42 mouse cellular contexts compared by ENCODE assay signal in genomic region chr1:139460807-139461206, GRCm38 (mm10). TPM values are rescaled to one million over a fixed set of nuclear protein-coding genes. Genes with fewer than 3 reads are reported as not detected.
DNase-seq lines count a peak whose midpoint lies in the region; ATAC-seq and TF ChIP-seq lines count a peak whose summit lies in the region.
"Had no signal": no experiment of that assay in that cellular context is flagged by ENCODE, and none has a peak within 500 bp of the region (broad histone marks: within the 10 kb centered on the region; RNA-seq: fewer than 3 reads in every experiment).

No protein-coding gene starts in this region.

- H3K27ac ChIP-seq in forebrain, embryonic 13.5 days: no peak overlapping the region
- no peak overlapping the region for H3K27ac ChIP-seq in forebrain, postnatal 0 days (ENCODE audit: low read depth, low read length)
- no peak overlapping the region for H3K27ac ChIP-seq in neural tube, embryonic 14.5 days (ENCODE audit: low read depth, low read length)
- no peak overlapping the region for H3K27ac ChIP-seq in neural tube, embryonic 15.5 days (replicated peaks)
- no peak overlapping the region for H3K27ac ChIP-seq in liver, embryonic 15.5 days (replicated peaks)
- H3K27ac ChIP-seq in stomach, postnatal 0 days (replicated peaks): no peak overlapping the region
- H3K27ac ChIP-seq: embryonic facial prominence, embryonic 10.5 days; embryonic facial prominence, embryonic 15.5 days; forebrain, embryonic 15.5 days; hindbrain, embryonic 14.5 days; limb, embryonic 12.5 days; midbrain, embryonic 10.5 days; neural tube, embryonic 12.5 days had no signal

- no peak for ATAC-seq in forebrain, embryonic 13.5 days
- no peak for ATAC-seq in forebrain, postnatal 0 days
- 0 out of 2 replicates have a peak, but pooled peaks have one; percentile 14 for ATAC-seq in neural tube, embryonic 14.5 days (ENCODE audit: low read depth)
- ATAC-seq in neural tube, embryonic 15.5 days (ENCODE audit: low FRiP score): no peak
- no peak for ATAC-seq in liver, embryonic 15.5 days (ENCODE audit: insufficient read depth)
- ATAC-seq in stomach, postnatal 0 days (ENCODE audit: low FRiP score, low TSS enrichment): no peak
- ATAC-seq: activated CD4-positive, CD25-positive, alpha-beta regulatory T cell, adult 4 months; forebrain, embryonic 15.5 days; inflammation-experienced regulatory T-cells, adult 6 months had no signal

- no peak overlapping the region; the same call in 1 of the 2 replicates for H3K9ac ChIP-seq in forebrain, embryonic 13.5 days
- no peak overlapping the region for H3K9ac ChIP-seq in forebrain, postnatal 0 days
- no peak overlapping the region for H3K9ac ChIP-seq in neural tube, embryonic 14.5 days (replicated peaks; ENCODE audit: low read depth, low read length)
- no peak overlapping the region for H3K9ac ChIP-seq in neural tube, embryonic 15.5 days (replicated peaks)
- no peak overlapping the region; the same call in 1 of the 2 replicates for H3K9ac ChIP-seq in liver, embryonic 15.5 days
- H3K9ac ChIP-seq in stomach, postnatal 0 days (ENCODE audit: low read length): no peak overlapping the region
- H3K9ac ChIP-seq: embryonic facial prominence, embryonic 15.5 days; forebrain, embryonic 15.5 days; hindbrain, embryonic 14.5 days; limb, embryonic 12.5 days; neural tube, embryonic 12.5 days had no signal

- DNase-seq in forebrain, postnatal 0 days: no peak
- DNase-seq in cerebellum, postnatal 14 days: no peak
- no peak for DNase-seq in stomach, postnatal 0 days (ENCODE audit: low spot score)
- DNase-seq in thymus, postnatal 14 days: no peak
- DNase-seq: adrenal gland, adult 2 months; adrenal gland, postnatal 36 days; cerebellum, adult 18-20 months; cerebellum, postnatal 10 days; gastrocnemius, postnatal 10 days; heart, adult 11 months; heart, postnatal 36 days; kidney, adult 11 months; kidney, postnatal 14 days; lung, postnatal 4 days; right cerebral cortex, postnatal 14 days had no signal

- H3K27me3 ChIP-seq in forebrain, embryonic 13.5 days: no peaks in the 10 kb centered on the region
- H3K27me3 ChIP-seq in forebrain, postnatal 0 days (ENCODE audit: insufficient read depth, low read length): no peaks in the 10 kb centered on the region
- no peaks in the 10 kb centered on the region for H3K27me3 ChIP-seq in neural tube, embryonic 14.5 days (ENCODE audit: control insufficient read depth, insufficient read depth, low read length)
- H3K27me3 ChIP-seq in neural tube, embryonic 15.5 days (replicated peaks): no peaks in the 10 kb centered on the region
- no peaks in the 10 kb centered on the region for H3K27me3 ChIP-seq in liver, embryonic 15.5 days
- H3K27me3 ChIP-seq in stomach, postnatal 0 days (ENCODE audit: control insufficient read depth, insufficient read depth, low read length): no peaks in the 10 kb centered on the region
- H3K27me3 ChIP-seq: embryonic facial prominence, embryonic 15.5 days; forebrain, embryonic 15.5 days; limb, embryonic 12.5 days; neural tube, embryonic 12.5 days had no signal

- no peaks in the 10 kb centered on the region for H3K9me3 ChIP-seq in forebrain, embryonic 13.5 days (replicated peaks)
- no peaks in the 10 kb centered on the region for H3K9me3 ChIP-seq in forebrain, postnatal 0 days (ENCODE audit: low read length)
- H3K9me3 ChIP-seq in neural tube, embryonic 14.5 days (ENCODE audit: control insufficient read depth, low read length): no peaks in the 10 kb centered on the region
- H3K9me3 ChIP-seq in neural tube, embryonic 15.5 days (replicated peaks): no peaks in the 10 kb centered on the region
- no peaks in the 10 kb centered on the region for H3K9me3 ChIP-seq in liver, embryonic 15.5 days (replicated peaks)
- H3K9me3 ChIP-seq in stomach, postnatal 0 days (ENCODE audit: control insufficient read depth, low read length): no peaks in the 10 kb centered on the region
- H3K9me3 ChIP-seq: embryonic facial prominence, embryonic 10.5 days; embryonic facial prominence, embryonic 15.5 days; forebrain, embryonic 15.5 days; limb, embryonic 12.5 days; midbrain, embryonic 10.5 days; neural tube, embryonic 12.5 days had no signal

- no peak for TF ChIP-seq CTCF in forebrain, postnatal 0 days (IDR thresholded peaks at IDR 0.05; ENCODE audit: low read depth)
- no peak for TF ChIP-seq CTCF in stomach, postnatal 0 days (IDR thresholded peaks at IDR 0.05; ENCODE audit: low read depth)

- no peak overlapping the region for H3K4me3 ChIP-seq in forebrain, embryonic 13.5 days
- H3K4me3 ChIP-seq in forebrain, postnatal 0 days (ENCODE audit: low read depth, low read length): no peak overlapping the region
- H3K4me3 ChIP-seq in neural tube, embryonic 14.5 days (ENCODE audit: low read depth, low read length): no peak overlapping the region
- no peak overlapping the region for H3K4me3 ChIP-seq in neural tube, embryonic 15.5 days (replicated peaks)
- peak overlapping the region; percentile 17; the same call in 1 of the 2 replicates for H3K4me3 ChIP-seq in liver, embryonic 15.5 days (replicated peaks)
- H3K4me3 ChIP-seq in stomach, postnatal 0 days (ENCODE audit: low read depth, low read length): no peak overlapping the region
- H3K4me3 ChIP-seq: embryonic facial prominence, embryonic 10.5 days; embryonic facial prominence, embryonic 15.5 days; forebrain, embryonic 15.5 days; limb, embryonic 12.5 days; midbrain, embryonic 10.5 days; myocyte; neural tube, embryonic 12.5 days had no signal

- peaks cover 27% of the 10 kb centered on the region for H3K4me1 ChIP-seq in forebrain, embryonic 13.5 days
- H3K4me1 ChIP-seq in forebrain, postnatal 0 days (ENCODE audit: insufficient read depth): no peaks in the 10 kb centered on the region
- no peaks in the 10 kb centered on the region for H3K4me1 ChIP-seq in neural tube, embryonic 14.5 days (ENCODE audit: control insufficient read depth, insufficient read depth, low read length)
- H3K4me1 ChIP-seq in neural tube, embryonic 15.5 days: no peaks in the 10 kb centered on the region
- peaks cover 25% of the 10 kb centered on the region for H3K4me1 ChIP-seq in liver, embryonic 15.5 days (replicated peaks)
- no peaks in the 10 kb centered on the region for H3K4me1 ChIP-seq in stomach, postnatal 0 days (replicated peaks; ENCODE audit: control insufficient read depth, insufficient read depth)
- H3K4me1 ChIP-seq: embryonic facial prominence, embryonic 15.5 days had no signal

- peaks cover 47% of the 10 kb centered on the region for H3K36me3 ChIP-seq in forebrain, embryonic 13.5 days (ENCODE audit: poor library complexity, severe bottlenecking)
- no peaks in the 10 kb centered on the region for H3K36me3 ChIP-seq in forebrain, postnatal 0 days (ENCODE audit: insufficient read depth)
- no peaks in the 10 kb centered on the region for H3K36me3 ChIP-seq in neural tube, embryonic 14.5 days (ENCODE audit: control insufficient read depth, insufficient read depth, low read length)
- no peaks in the 10 kb centered on the region for H3K36me3 ChIP-seq in neural tube, embryonic 15.5 days
- H3K36me3 ChIP-seq in liver, embryonic 15.5 days (replicated peaks): peaks cover 81% of the 10 kb centered on the region
- peaks cover 3% of the 10 kb centered on the region; the same call in 1 of the 2 replicates for H3K36me3 ChIP-seq in stomach, postnatal 0 days (ENCODE audit: control insufficient read depth, insufficient read depth, low read length)
- H3K36me3 ChIP-seq: forebrain, embryonic 15.5 days had no signal

- 75% methylated on average over 5 of the region's 5 CpGs for WGBS in forebrain, embryonic 13.5 days
- 69% methylated on average over 5 of the region's 5 CpGs for WGBS in forebrain, postnatal 0 days
- 77% methylated on average over 5 of the region's 5 CpGs for WGBS in neural tube, embryonic 14.5 days
- WGBS in neural tube, embryonic 15.5 days: 77% methylated on average over 5 of the region's 5 CpGs
- WGBS in liver, embryonic 15.5 days (ENCODE audit: insufficient replicate concordance): 61% methylated on average over 5 of the region's 5 CpGs
- WGBS in stomach, postnatal 0 days: 87% methylated on average over 5 of the region's 5 CpGs

- TF ChIP-seq EP300 in stomach, postnatal 0 days (optimal IDR thresholded peaks at IDR 0.05): no peak

- H3K4me2 ChIP-seq in forebrain, embryonic 13.5 days: 0 out of 2 replicates have a peak overlapping the region, but pooled peaks have one; percentile 22
- H3K4me2 ChIP-seq in forebrain, postnatal 0 days (ENCODE audit: low read depth): no peak overlapping the region
- H3K4me2 ChIP-seq in neural tube, embryonic 14.5 days (ENCODE audit: low read depth, low read length): no peak overlapping the region
- H3K4me2 ChIP-seq in neural tube, embryonic 15.5 days: no peak overlapping the region
- peak overlapping the region; percentile 41; the same call in 1 of the 2 replicates for H3K4me2 ChIP-seq in liver, embryonic 15.5 days
- no peak overlapping the region for H3K4me2 ChIP-seq in stomach, postnatal 0 days (replicated peaks; ENCODE audit: low read depth)
- H3K4me2 ChIP-seq: embryonic facial prominence, embryonic 15.5 days; forebrain, embryonic 15.5 days; heart, embryonic 11.5 days; hindbrain, embryonic 14.5 days; limb, embryonic 12.5 days; neural tube, embryonic 12.5 days had no signal

RNA-seq across cellular contexts. Expression of gene Aspm, which starts 6.2 kb away (rescaled TPM):
- polyA plus RNA-seq in forebrain, embryonic 13.5 days (2015; fragmentation: Nextera tagmentation; extraction: Ambion mirVana): 20.5 and 21.3 TPM in 2 replicates
- 3.2 and 5.4 TPM in 2 replicates for total RNA-seq in forebrain, postnatal 0 days (2014; rRNA removed)
- polyA plus RNA-seq in forebrain, postnatal 0 days (2015; fragmentation: Nextera tagmentation; extraction: Ambion mirVana): 1.2 and 1.7 TPM in 2 replicates
- 2.3 and 2.5 TPM in 2 replicates for polyA plus RNA-seq in neural tube, embryonic 14.5 days (2014; fragmentation: Nextera tagmentation; extraction: Ambion mirVana)
- 1.5 and 4.3 TPM in 2 replicates for polyA plus RNA-seq in neural tube, embryonic 15.5 days (2015; fragmentation: Nextera tagmentation; extraction: Ambion mirVana)
- 9.9 and 10.0 TPM in 2 replicates for polyA plus RNA-seq in liver, embryonic 15.5 days (2015; fragmentation: Nextera tagmentation; extraction: Ambion mirVana)
- 2.2 and 3.3 TPM in 2 replicates for polyA plus RNA-seq in stomach, postnatal 0 days (2015; fragmentation: Nextera tagmentation; extraction: Ambion mirVana)

RNA-seq across cellular contexts. Expression of gene Zbtb41, which starts 38.7 kb away (rescaled TPM):
- polyA plus RNA-seq in forebrain, embryonic 13.5 days (2015; fragmentation: Nextera tagmentation; extraction: Ambion mirVana): 13.4 and 15.7 TPM in 2 replicates
- total RNA-seq in forebrain, postnatal 0 days (2014; rRNA removed): 47.6 and 57.3 TPM in 2 replicates
- 7.3 and 10.9 TPM in 2 replicates for polyA plus RNA-seq in forebrain, postnatal 0 days (2015; fragmentation: Nextera tagmentation; extraction: Ambion mirVana)
- polyA plus RNA-seq in neural tube, embryonic 14.5 days (2014; fragmentation: Nextera tagmentation; extraction: Ambion mirVana): 24.6 and 26.5 TPM in 2 replicates
- 10.5 and 10.9 TPM in 2 replicates for polyA plus RNA-seq in neural tube, embryonic 15.5 days (2015; fragmentation: Nextera tagmentation; extraction: Ambion mirVana)
- 2.2 and 2.5 TPM in 2 replicates for polyA plus RNA-seq in liver, embryonic 15.5 days (2015; fragmentation: Nextera tagmentation; extraction: Ambion mirVana)
- 3.6 TPM in 2 replicates for polyA plus RNA-seq in stomach, postnatal 0 days (2015; fragmentation: Nextera tagmentation; extraction: Ambion mirVana)

RNA-seq across cellular contexts. Expression of gene F13b, which starts 40.7 kb away (rescaled TPM):
- polyA plus RNA-seq in forebrain, embryonic 13.5 days (2015; fragmentation: Nextera tagmentation; extraction: Ambion mirVana): not detected in 2 replicates
- not detected in 2 replicates for total RNA-seq in forebrain, postnatal 0 days (2014; rRNA removed)
- not detected in 2 replicates for polyA plus RNA-seq in forebrain, postnatal 0 days (2015; fragmentation: Nextera tagmentation; extraction: Ambion mirVana)
- polyA plus RNA-seq in neural tube, embryonic 14.5 days (2014; fragmentation: Nextera tagmentation; extraction: Ambion mirVana): not detected in 2 replicates
- not detected in 2 replicates for polyA plus RNA-seq in neural tube, embryonic 15.5 days (2015; fragmentation: Nextera tagmentation; extraction: Ambion mirVana)
- 25.9 and 29.4 TPM in 2 replicates for polyA plus RNA-seq in liver, embryonic 15.5 days (2015; fragmentation: Nextera tagmentation; extraction: Ambion mirVana)
- 0.08 and 0.19 TPM in 2 replicates for polyA plus RNA-seq in stomach, postnatal 0 days (2015; fragmentation: Nextera tagmentation; extraction: Ambion mirVana)
- total RNA-seq: adrenal gland, postnatal 36 days; gastrocnemius, postnatal 10 days; heart, postnatal 36 days; layer of hippocampus, adult 18-20 months; layer of hippocampus, postnatal 10 days; left cerebral cortex, adult 18-20 months; left cerebral cortex, postnatal 25 days; midbrain, postnatal 0 days had no signal
- polyA plus RNA-seq: activated CD4-positive, CD25-positive, alpha-beta regulatory T cell, adult 4 months; brain, embryonic 14.5 days; embryonic facial prominence, embryonic 10.5 days; embryonic facial prominence, embryonic 15.5 days; forebrain, embryonic 15.5 days; heart, embryonic 11.5 days; heart, embryonic 16.5 days; hindbrain, embryonic 14.5 days; inflammation-experienced regulatory T-cells, adult 6 months; kidney, embryonic 14.5 days; limb, embryonic 12.5 days; lung, embryonic 16.5 days; midbrain, embryonic 10.5 days; midbrain, postnatal 0 days; myocyte; neural tube, embryonic 12.5 days; small intestine, adult 2 months; stomach, embryonic 14.5 days; urinary bladder, adult 2 months had no signal

Comparison
In these comparisons a context has a peak if more than half of its experiments do, and no peak if none do; other contexts are left out.
1. H3K4me2 ChIP-seq: peak in forebrain, embryonic 13.5 days (single experiment) and liver, embryonic 15.5 days (single experiment); none in forebrain, postnatal 0 days (single experiment), neural tube, embryonic 14.5 days (single experiment), neural tube, embryonic 15.5 days (single experiment) and stomach, postnatal 0 days (single experiment).
2. RNA of gene F13b, which starts 40.7 kb away (polyA plus RNA-seq): 25.9 to 29.4 TPM in liver, embryonic 15.5 days; 0.08 to 0.19 TPM in stomach, postnatal 0 days, not detected in forebrain, embryonic 13.5 days, not detected in neural tube, embryonic 15.5 days, not detected in forebrain, postnatal 0 days and not detected in neural tube, embryonic 14.5 days; every median in the first group is over 10 times any median in the second.